Mouse (Mus musculus) adrenal gland, postnatal 14 days (tissue): Measurements from ENCODE around the gene Zfp68. TPM values are rescaled to one million over a fixed set of nuclear protein-coding genes. Genes with fewer than 3 reads are reported as not detected.
"Not testable (repeated sequence)": the region's sequence is repeated elsewhere in the genome, so short reads cannot be mapped to it uniquely, and the experiment has no call there.

Experiments
- DNase-seq: peaks from one replicate; pipeline ENCODE4 v3.0.0; 2021; ENCODE audit warnings: mixed read lengths
- long read RNA-seq, 2 experiments: library from polyadenylated mRNA; stranded (forward); transcript quantifications; one replicate each; pipeline ENCODE4 v2.0.0; 2021
- microRNA-seq, 2 experiments: library from miRNA; unstranded; fragments of <30 nt; microRNA quantifications; one replicate each; pipeline ENCODE4 v1.2.0; 2021
- total RNA-seq: library from RNA; stranded (reverse); gene quantifications from 2 replicates; pipeline ENCODE4 v1.2.3, GENCODE M21; 2021

Zfp68 gene
- 20.0 and 24.1 TPM in 2 replicates for total RNA-seq
- long read RNA-seq, experiment 1, full-length matches to known transcripts = 34 of 42 reads
- long read RNA-seq, experiment 1, partial matches to known transcripts = 0 of 42 reads
- long read RNA-seq, experiment 1, other reads (novel, unspliced or antisense) = 8 of 42 reads
- long read RNA-seq, experiment 2, full-length matches to known transcripts = 28 of 31 reads
- long read RNA-seq, experiment 2, partial matches to known transcripts = 0 of 31 reads
- long read RNA-seq, experiment 2, other reads (novel, unspliced or antisense) = 3 of 31 reads

- peak; percentile 97 for DNase-seq
Observed at GRCm38 (mm10) chr5:138619211-138620128, at the start of gene Zfp68. Zfp68 (minus strand) TSS chr5:138619761.

GRCm38 (mm10) chr5:138658922-138659321 lies 39.4 kb upstream of the Zfp68 start:
- peak; percentile 63 for DNase-seq

- DNase-seq = peak; percentile 44
Observed at GRCm38 (mm10) chr5:138657854-138658253, 38.3 kb upstream of the Zfp68 start.

- no peak for DNase-seq
Observed at GRCm38 (mm10) chr5:138657407-138657806, 37.8 kb upstream of the Zfp68 start.

- DNase-seq = peak; percentile 67
Observed at GRCm38 (mm10) chr5:138656477-138657156, 37.1 kb upstream of the Zfp68 start.

- DNase-seq = no peak
Observed at GRCm38 (mm10) chr5:138652911-138653310, 33.4 kb upstream of the Zfp68 start.

- DNase-seq = no peak
Observed at GRCm38 (mm10) chr5:138641761-138642160, 22.2 kb upstream of the Zfp68 start.

- no peak for DNase-seq
Observed at GRCm38 (mm10) chr5:138641081-138641480, 21.5 kb upstream of the Zfp68 start.

- DNase-seq = no peak
Observed at GRCm38 (mm10) chr5:138636486-138636885, 16.9 kb upstream of the Zfp68 start.

- DNase-seq = peak; percentile 9
Observed at GRCm38 (mm10) chr5:138623478-138623875, 3.9 kb upstream of the Zfp68 start.

GRCm38 (mm10) chr5:138622645-138623477 lies 3.3 kb upstream of the Zfp68 start, which contains the start of gene A430033K04Rik:
A430033K04Rik (plus strand) TSS chr5:138622859.
- peak; percentile 96 for DNase-seq

- no peak for DNase-seq
Observed at GRCm38 (mm10) chr5:138620836-138621235, 1.3 kb upstream of the Zfp68 start.

- DNase-seq = no peak
Observed at GRCm38 (mm10) chr5:138618353-138618752, 1.2 kb downstream of the Zfp68 start.

- DNase-seq = no peak
Observed at GRCm38 (mm10) chr5:138587396-138587795, 32.2 kb downstream of the Zfp68 start.

- DNase-seq = peak; percentile 33
Observed at GRCm38 (mm10) chr5:138571623-138572022, 47.9 kb downstream of the Zfp68 start.

- not testable (repeated sequence) for DNase-seq
Observed at GRCm38 (mm10) chr5:138564612-138565011, 54.9 kb downstream of the Zfp68 start, which contains the start of gene 1700123K08Rik. 1700123K08Rik (minus strand) TSS chr5:138564712.

Small RNAs within 50 kb of the gene (microRNA-seq; reads per million reads assigned to microRNA genes)
- 0 reads per million in 2 experiments for gene Gm24082

Other genes with a start within 250 kb of the Zfp68 start
- gene Zfp157, start 178.3 kb downstream of the Zfp68 start, total RNA-seq = 9.6 and 10.6 TPM in 2 replicates
- gene 1700123K08Rik, start 55.0 kb downstream of the Zfp68 start, total RNA-seq = not detected in 2 replicates
- 6.1 and 6.5 TPM in 2 replicates for gene A430033K04Rik, start 3.1 kb upstream of the Zfp68 start, total RNA-seq
- 13.9 and 15.1 TPM in 2 replicates for gene Fam20c, start 134.8 kb upstream of the Zfp68 start, total RNA-seq
- not detected in 2 replicates for gene Gm5294, start 200.3 kb upstream of the Zfp68 start, total RNA-seq